ENCODE assay signal across 19 mouse cellular contexts in genomic region chr4:119904296-119904695, GRCm38 (mm10).
DNase-seq lines count a peak whose midpoint lies in the region; ATAC-seq and TF ChIP-seq lines count a peak whose summit lies in the region.
"Had no signal": no experiment of that assay in that cellular context is flagged by ENCODE, and none has a peak within 500 bp of the region (broad histone marks: within the 10 kb centered on the region; RNA-seq: fewer than 3 reads in every experiment).

No protein-coding gene starts in this region.

- no peak; the same call in 1 of the 2 replicates for TF ChIP-seq CTCF in left cerebral cortex, adult 2 months (IDR thresholded peaks at IDR 0.05)

- no peaks in the 10 kb centered on the region for H3K9me3 ChIP-seq in heart, embryonic 11.5 days (replicated peaks; ENCODE audit: control insufficient read depth, low read length)
- H3K9me3 ChIP-seq: embryonic facial prominence, embryonic 15.5 days; forebrain, embryonic 10.5 days; heart, embryonic 12.5 days; hindbrain, embryonic 10.5 days had no signal

- H3K36me3 ChIP-seq in heart, embryonic 11.5 days (ENCODE audit: control insufficient read depth, insufficient read depth, low read length), result no peaks in the 10 kb centered on the region
- H3K36me3 ChIP-seq: embryonic facial prominence, embryonic 15.5 days; forebrain, embryonic 10.5 days; heart, embryonic 12.5 days; hindbrain, embryonic 10.5 days had no signal

- H3K4me3 ChIP-seq in heart, embryonic 11.5 days (ENCODE audit: low read depth, low read length), result no peak overlapping the region
- H3K4me3 ChIP-seq in left cerebral cortex, adult 2 months, result no peak overlapping the region
- H3K4me3 ChIP-seq: embryonic facial prominence, embryonic 15.5 days; erythroblast, embryonic 14.5 days; forebrain, embryonic 10.5 days; heart, adult 2 months; heart, embryonic 12.5 days; hindbrain, embryonic 10.5 days had no signal

- peak; percentile 76 for DNase-seq in heart, adult 11 months
- DNase-seq in left cerebral cortex, adult 2 months (ENCODE audit: extremely low spot score in 1 of 2, low spot score in 2 of 2), result no peak
- DNase-seq in left cerebral cortex, postnatal 4 days, result no peak
- peak; percentile 24 for DNase-seq in testis, postnatal 10 days (ENCODE audit: low spot score)
- no peak for DNase-seq in testis, postnatal 14 days (ENCODE audit: low spot score)
- DNase-seq: cerebellum, adult 8-10 months; cerebellum, postnatal 14 days; heart, adult 2 months had no signal

- H3K27me3 ChIP-seq in heart, embryonic 11.5 days (ENCODE audit: control insufficient read depth, insufficient read depth, low read length), result no peaks in the 10 kb centered on the region
- H3K27me3 ChIP-seq: CH12.LX; embryonic facial prominence, embryonic 15.5 days; Patski had no signal

- H3K9ac ChIP-seq in heart, embryonic 11.5 days (ENCODE audit: low read depth, low read length), result no peak overlapping the region
- H3K9ac ChIP-seq: embryonic facial prominence, embryonic 15.5 days; heart, embryonic 12.5 days; hindbrain, embryonic 14.5 days had no signal

- ATAC-seq in heart, embryonic 11.5 days (replicated peaks; ENCODE audit: insufficient number of reproducible peaks, low FRiP score, low TSS enrichment), result no peak
- ATAC-seq: activated CD4-positive, CD25-positive, alpha-beta regulatory T cell, adult 4 months; forebrain, embryonic 14.5 days; Patski had no signal

- 91% methylated on average over 4 of the region's 4 CpGs for WGBS in heart, embryonic 11.5 days (ENCODE audit: insufficient replicate concordance)

- intact Hi-C loops in left cerebral cortex, adult 2 months (cut with DNase I), result loop anchor here (5.0 kb wide), 2 partner anchors 128 to 142 kb away; no protein-coding TSS in a partner anchor
- intact Hi-C loops in left cerebral cortex, postnatal 4 days (cut with DNase I), result no loop called here

- no peaks in the 10 kb centered on the region for H3K4me1 ChIP-seq in heart, embryonic 11.5 days (ENCODE audit: control insufficient read depth, insufficient read depth, low read length)
- H3K4me1 ChIP-seq: embryonic facial prominence, embryonic 15.5 days had no signal

- H3K27ac ChIP-seq in heart, embryonic 11.5 days (ENCODE audit: low read depth, low read length), result no peak overlapping the region
- H3K27ac ChIP-seq in left cerebral cortex, adult 2 months, result peak overlapping the region; percentile 38
- H3K27ac ChIP-seq: embryonic facial prominence, embryonic 15.5 days; forebrain, embryonic 10.5 days; heart, adult 2 months; hindbrain, embryonic 10.5 days; hindbrain, embryonic 14.5 days had no signal

- H3K4me2 ChIP-seq in heart, embryonic 11.5 days, result no peak overlapping the region
- H3K4me2 ChIP-seq: embryonic facial prominence, embryonic 15.5 days; heart, embryonic 12.5 days; hindbrain, embryonic 14.5 days had no signal

Comparison
In these comparisons a context has a peak if more than half of its experiments do, and no peak if none do; other contexts are left out.
1. DNase-seq: peak in heart, adult 11 months (single experiment) and testis, postnatal 10 days (single experiment); none in left cerebral cortex, adult 2 months (0 of 2), left cerebral cortex, postnatal 4 days (single experiment) and testis, postnatal 14 days (single experiment).